Mouse (Mus musculus): ENCODE measurements around the gene 1810010D01Rik. TPM values are rescaled to one million over a fixed set of nuclear protein-coding genes. Genes with fewer than 3 reads are reported as not detected.

1810010D01Rik gene
- polyA plus RNA-seq (2015; fragmentation: Nextera tagmentation; extraction: Ambion mirVana), result 0.44 and 0.84 TPM in 2 replicates

DNA sequence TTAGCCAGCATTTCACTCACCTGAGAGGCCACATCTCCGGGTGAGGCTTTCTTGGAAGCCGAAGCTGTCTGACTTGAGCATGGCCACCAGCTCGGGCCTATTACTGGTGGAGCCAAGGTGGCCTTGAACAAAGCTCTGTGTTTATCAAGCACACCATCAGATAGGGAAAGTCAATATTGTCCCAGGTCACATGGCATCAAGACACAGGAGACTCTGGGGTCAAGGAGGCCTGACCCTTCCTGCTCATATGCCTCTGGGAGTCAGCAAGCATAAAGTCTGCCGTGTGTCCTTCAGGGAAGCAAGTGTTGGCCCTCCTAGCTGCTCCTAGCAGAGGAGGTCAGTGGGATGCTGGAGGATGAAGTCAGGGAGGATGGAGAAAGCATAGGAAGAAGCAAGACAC, at the start of gene 1810010D01Rik:
Gene 1810010D01Rik (minus strand): TSS at position 114 of the 400 bp plus-strand sequence.
- Histone ChIP-seq H3K36me3 (no peaks in the 10 kb centered on the region), H3K9ac (0 out of 2 replicates have a peak within 1 kb of the TSS, but pooled peaks have one; percentile 76), H3K4me1 (peaks cover 42% of the 10 kb centered on the region), H3K9me3 (no peaks in the 10 kb centered on the region), H3K4me2 (no peak within 1 kb of the TSS), H3K4me3 (no peak within 1 kb of the TSS), H3K27me3 (no peaks in the 10 kb centered on the region), H3K27ac (peak within 1 kb of the TSS; percentile 90)
- 79% methylated on average over 4 of the region's 4 CpGs for WGBS
- ATAC-seq (ENCODE audit: insufficient number of reproducible peaks, insufficient read depth, low FRiP score, low TSS enrichment, low read depth), result no peak

DNA sequence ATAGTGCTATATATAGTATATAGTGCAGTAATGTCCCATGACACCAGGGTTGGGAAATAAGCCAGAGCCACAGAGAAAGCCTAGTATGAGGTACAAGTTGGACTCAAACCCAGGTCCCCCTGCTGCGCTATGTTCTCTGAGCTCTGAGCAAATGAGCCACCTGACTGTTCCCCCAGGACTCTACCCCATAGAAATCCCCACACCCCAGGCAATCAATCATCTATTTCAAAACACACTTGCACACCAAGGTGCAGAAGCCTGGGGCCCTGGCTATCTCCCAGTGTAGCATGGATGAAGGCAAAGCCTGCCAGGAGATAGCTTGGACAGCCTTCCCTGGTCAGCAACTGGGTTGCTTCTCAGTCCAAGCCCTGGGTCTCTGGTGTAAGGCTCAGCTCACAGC, 48.2 kb upstream of the 1810010D01Rik start:
- 100% methylated on average over 1 of the region's 1 CpGs for WGBS
- no peaks in the 10 kb centered on the region for H3K27me3 ChIP-seq
- no peak overlapping the region for H3K27ac ChIP-seq
- H3K4me2 ChIP-seq, result no peak overlapping the region
- H3K36me3 ChIP-seq, result peaks cover 61% of the 10 kb centered on the region
- H3K9me3 ChIP-seq, result no peaks in the 10 kb centered on the region
- H3K9ac ChIP-seq, result no peak overlapping the region
- no peak overlapping the region for H3K4me3 ChIP-seq
- H3K4me1 ChIP-seq, result peaks cover 6% of the 10 kb centered on the region; the same call in 1 of the 2 replicates
- no peak for ATAC-seq (ENCODE audit: insufficient number of reproducible peaks, insufficient read depth, low FRiP score, low TSS enrichment, low read depth)

DNA sequence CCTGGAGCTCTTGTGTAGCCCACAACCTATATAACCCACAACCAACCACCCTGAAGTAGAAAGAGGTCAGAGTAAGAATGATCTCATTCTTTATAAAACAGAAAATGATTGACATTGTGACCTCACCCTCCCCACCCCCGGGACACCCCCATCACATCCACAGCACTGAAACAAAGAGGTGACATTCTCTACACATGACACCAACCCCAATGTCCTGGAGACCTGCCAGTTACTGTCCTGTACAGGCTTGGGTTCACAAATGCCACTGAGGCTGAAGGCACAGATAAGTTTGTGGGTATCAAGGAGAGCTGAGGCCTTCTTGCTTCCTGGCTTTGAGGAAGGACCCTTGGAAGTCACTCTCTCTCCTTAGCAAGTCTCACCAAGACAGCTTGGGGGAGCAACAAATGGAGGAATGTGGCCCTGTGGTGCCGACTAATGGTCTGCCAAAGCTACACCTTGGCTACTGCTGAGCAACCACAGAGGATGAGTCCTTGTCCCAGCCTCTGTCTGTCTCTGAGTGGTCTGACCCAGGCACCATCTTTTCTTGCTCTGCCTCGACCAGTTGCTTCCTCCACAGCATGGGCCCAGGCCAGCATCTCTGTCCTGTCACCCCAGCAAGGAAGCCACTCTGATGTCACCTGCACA, 46.2 kb upstream of the 1810010D01Rik start:
- Histone ChIP-seq H3K4me1 (peaks cover 12% of the 10 kb centered on the region), H3K36me3 (peaks cover 46% of the 10 kb centered on the region), H3K27me3 (no peaks in the 10 kb centered on the region), H3K4me3 (no peak overlapping the region), H3K9ac (no peak overlapping the region), H3K4me2 (no peak overlapping the region), H3K27ac (no peak overlapping the region), H3K9me3 (no peaks in the 10 kb centered on the region)
- 67% methylated on average over 3 of the region's 3 CpGs for WGBS
- no peak for ATAC-seq (ENCODE audit: insufficient number of reproducible peaks, insufficient read depth, low FRiP score, low TSS enrichment, low read depth)

DNA sequence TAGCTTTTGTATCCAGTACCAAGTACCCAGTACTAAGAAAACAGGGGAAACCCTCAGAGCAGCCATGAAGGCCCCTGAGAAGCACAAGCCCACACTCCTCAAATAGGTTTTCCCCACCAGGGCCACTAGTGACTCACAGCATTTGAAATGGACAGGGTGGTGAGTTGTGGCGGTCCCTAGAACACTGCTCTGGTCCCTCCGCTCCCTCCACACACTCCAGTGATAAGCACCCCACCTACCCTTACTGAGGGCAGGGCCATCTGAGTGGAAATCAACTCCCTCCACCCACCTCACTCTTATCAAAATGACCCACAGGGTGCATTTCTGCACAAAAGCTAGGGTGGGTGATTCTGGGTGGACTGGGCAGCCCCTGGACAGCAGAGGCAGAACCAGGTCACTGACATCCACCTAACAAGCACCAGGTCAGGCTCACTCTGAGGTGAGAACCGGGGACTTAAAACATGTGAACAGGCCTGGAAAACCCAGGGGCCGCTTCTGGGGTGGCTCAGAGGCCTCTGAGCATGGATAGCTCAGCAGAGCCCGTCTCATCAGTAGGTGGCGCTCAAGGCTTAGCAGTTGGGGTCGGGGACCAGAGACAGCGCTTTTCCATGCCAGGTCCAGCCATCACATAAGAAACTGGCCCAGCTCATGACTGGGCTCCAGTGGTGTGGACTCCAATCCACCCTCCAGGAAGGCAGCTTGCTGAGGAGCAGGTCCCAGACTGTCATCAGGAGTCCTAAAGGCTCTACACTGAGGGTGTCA, 45.0 kb upstream of the 1810010D01Rik start:
- H3K27ac ChIP-seq, result no peak overlapping the region
- H3K27me3 ChIP-seq, result no peaks in the 10 kb centered on the region
- peaks cover 12% of the 10 kb centered on the region for H3K4me1 ChIP-seq
- ATAC-seq (ENCODE audit: insufficient number of reproducible peaks, insufficient read depth, low FRiP score, low TSS enrichment, low read depth), result no peak
- H3K4me2 ChIP-seq, result no peak overlapping the region
- H3K36me3 ChIP-seq, result peaks cover 38% of the 10 kb centered on the region
- 0 out of 2 replicates have a peak overlapping the region, but pooled peaks have one; percentile 22 for H3K9ac ChIP-seq
- no peaks in the 10 kb centered on the region for H3K9me3 ChIP-seq
- no peak overlapping the region for H3K4me3 ChIP-seq
- WGBS, result 26% methylated on average over 8 of the region's 8 CpGs

DNA sequence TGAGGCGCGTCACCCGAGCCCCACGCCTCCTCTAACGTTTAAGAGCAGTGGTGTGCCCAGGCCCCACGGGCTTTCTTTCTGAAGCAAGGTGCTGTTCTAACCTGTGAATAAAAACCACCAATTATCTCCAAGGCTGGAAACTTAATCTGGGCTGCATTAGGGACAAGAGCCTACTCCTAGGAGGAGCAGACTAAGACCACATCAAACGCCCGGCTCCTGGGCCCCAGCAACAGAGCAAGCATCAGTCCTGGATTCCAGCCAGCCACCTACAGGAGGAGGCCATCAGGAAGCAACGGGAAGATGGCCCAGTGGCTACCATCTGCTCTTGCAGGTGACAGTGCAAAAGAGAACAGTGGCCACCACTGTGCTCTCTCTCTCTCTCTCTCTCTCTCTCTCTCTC, 42.3 kb upstream of the 1810010D01Rik start:
- Histone ChIP-seq H3K9me3 (no peaks in the 10 kb centered on the region), H3K36me3 (peaks cover 14% of the 10 kb centered on the region), H3K4me1 (peaks cover 12% of the 10 kb centered on the region), H3K27ac (no peak overlapping the region), H3K9ac (0 out of 2 replicates have a peak overlapping the region, but pooled peaks have one; percentile 27), H3K4me2 (no peak overlapping the region), H3K4me3 (no peak overlapping the region), H3K27me3 (no peaks in the 10 kb centered on the region)
- 50% methylated on average over 9 of the region's 9 CpGs for WGBS
- 0 out of 2 replicates have a peak, but pooled peaks have one; percentile 21 for ATAC-seq (ENCODE audit: insufficient number of reproducible peaks, insufficient read depth, low FRiP score, low TSS enrichment, low read depth)

DNA sequence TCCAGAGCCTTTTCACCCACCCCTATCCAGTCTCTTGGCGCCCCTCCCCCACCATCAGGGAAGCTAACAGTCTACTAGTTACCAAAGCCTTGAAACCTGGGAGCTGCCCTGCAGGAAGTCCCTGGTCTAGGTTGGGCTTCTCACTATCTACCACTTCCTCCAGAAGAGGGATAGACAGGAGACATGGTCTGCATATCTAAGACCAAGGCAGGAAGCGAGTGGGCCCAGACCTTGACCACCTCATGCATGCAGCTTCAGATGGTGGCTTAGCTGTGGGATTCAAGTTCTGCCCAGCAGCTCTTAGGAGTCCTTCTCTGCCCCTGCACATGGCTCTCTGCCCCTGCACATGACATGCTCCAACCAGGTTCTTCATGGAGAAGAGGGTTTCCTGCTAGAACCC, 41.0 kb upstream of the 1810010D01Rik start:
- Histone ChIP-seq H3K4me1 (peaks cover 12% of the 10 kb centered on the region), H3K4me3 (no peak overlapping the region), H3K36me3 (0 out of 2 replicates have a peak, but pooled peaks cover under 1% of the 10 kb centered on the region), H3K9ac (no peak overlapping the region), H3K27me3 (no peaks in the 10 kb centered on the region), H3K4me2 (no peak overlapping the region), H3K9me3 (no peaks in the 10 kb centered on the region), H3K27ac (no peak overlapping the region)
- ATAC-seq (ENCODE audit: insufficient number of reproducible peaks, insufficient read depth, low FRiP score, low TSS enrichment, low read depth), result no peak
- 92% methylated on average over 2 of the region's 2 CpGs for WGBS

DNA sequence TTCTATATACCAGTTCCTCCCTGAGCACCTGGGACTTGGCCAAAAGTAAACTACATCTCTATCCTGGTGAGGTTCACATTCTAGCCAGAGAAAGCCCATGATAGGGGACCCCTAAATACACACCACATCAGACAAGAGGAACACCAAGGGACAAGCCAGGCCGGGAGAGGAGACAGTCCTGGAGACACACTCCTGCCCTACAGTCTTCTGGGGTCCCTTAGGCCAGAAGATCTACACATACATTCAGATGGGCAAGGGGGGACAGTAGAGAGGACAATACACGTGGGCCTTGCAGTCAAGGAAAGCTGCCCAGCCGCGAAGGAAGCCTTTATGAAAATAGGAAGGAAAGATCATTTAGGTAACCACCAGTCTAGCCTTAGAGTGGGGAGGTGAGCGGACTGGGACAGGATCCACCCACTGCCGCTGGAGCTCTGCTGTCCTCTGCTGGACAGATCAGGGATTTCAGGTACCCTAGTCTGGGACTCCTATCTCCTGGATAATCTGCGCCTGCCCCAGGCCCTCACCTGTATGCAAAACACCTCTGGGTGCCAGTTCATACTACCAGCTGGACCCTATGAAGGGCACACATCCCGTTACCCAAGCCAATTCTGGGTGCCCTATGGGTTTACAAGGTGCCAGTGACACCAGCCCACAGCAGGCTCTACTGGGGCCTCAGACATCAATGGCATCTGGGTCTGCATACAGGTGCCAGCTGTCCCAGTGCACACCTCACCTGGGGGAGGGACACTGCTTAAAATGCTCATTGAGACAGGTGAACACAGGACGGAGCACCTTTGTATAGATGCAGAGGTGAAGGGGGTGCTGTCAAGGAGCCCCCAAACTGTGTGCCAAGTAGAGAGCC, 35.2 kb upstream of the 1810010D01Rik start:
- H3K4me1 ChIP-seq, result peaks cover 8% of the 10 kb centered on the region; the same call in 1 of the 2 replicates
- no peak for ATAC-seq (ENCODE audit: insufficient number of reproducible peaks, insufficient read depth, low FRiP score, low TSS enrichment, low read depth)
- 9% methylated on average over 9 of the region's 9 CpGs for WGBS
- H3K36me3 ChIP-seq, result no peaks in the 10 kb centered on the region
- 0 out of 2 replicates have a peak overlapping the region, but pooled peaks have one; percentile 32 for H3K9ac ChIP-seq
- no peak overlapping the region for H3K4me3 ChIP-seq
- no peaks in the 10 kb centered on the region for H3K27me3 ChIP-seq
- no peak overlapping the region for H3K27ac ChIP-seq
- H3K9me3 ChIP-seq, result no peaks in the 10 kb centered on the region
- no peak overlapping the region for H3K4me2 ChIP-seq

DNA sequence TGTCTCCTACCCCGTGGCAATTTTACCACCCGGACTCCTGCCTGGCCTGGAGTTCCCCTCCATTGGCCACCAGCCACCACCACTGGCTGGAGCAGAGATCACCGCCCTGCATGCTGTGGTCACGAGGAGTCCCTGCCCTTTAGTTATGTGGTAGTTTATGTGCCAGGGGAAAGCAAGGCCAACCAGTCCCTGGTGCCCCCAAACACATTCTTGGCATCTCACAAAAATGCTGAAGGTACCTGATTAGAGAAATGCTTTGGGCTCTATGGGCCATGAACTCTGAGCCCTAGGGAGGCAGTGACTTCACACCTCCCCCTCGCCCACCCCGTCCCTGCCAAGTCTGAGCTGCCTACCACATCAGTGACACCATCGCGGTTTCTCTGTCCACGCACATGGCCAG, 34.1 kb upstream of the 1810010D01Rik start:
- no peak overlapping the region for H3K4me2 ChIP-seq
- H3K36me3 ChIP-seq, result no peaks in the 10 kb centered on the region
- no peak overlapping the region for H3K27ac ChIP-seq
- H3K4me1 ChIP-seq, result peaks cover 8% of the 10 kb centered on the region; the same call in 1 of the 2 replicates
- no peak overlapping the region for H3K4me3 ChIP-seq
- no peaks in the 10 kb centered on the region for H3K27me3 ChIP-seq
- no peak for ATAC-seq (ENCODE audit: insufficient number of reproducible peaks, insufficient read depth, low FRiP score, low TSS enrichment, low read depth)
- no peaks in the 10 kb centered on the region for H3K9me3 ChIP-seq
- 75% methylated on average over 9 of the region's 9 CpGs for WGBS
- H3K9ac ChIP-seq, result no peak overlapping the region

DNA sequence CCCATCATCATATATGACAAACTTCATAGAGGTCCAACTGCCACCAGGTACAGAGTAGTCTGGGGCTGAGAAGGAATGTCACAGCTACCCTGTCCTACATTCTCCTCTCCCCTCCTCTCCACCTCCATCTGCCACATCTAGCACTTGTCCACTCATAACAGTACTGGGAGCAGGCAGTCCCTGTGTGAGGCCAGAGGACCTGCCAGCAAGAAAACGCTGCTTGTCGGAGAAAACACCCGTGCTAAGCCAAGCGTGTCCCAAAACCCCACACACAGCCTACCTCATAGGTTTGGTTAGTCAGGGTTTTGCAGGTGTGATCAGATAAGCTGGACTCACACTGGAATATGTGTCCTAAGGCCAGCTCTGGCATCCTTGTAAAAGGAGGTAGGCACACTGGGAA, 33.0 kb upstream of the 1810010D01Rik start:
- Histone ChIP-seq H3K27me3 (no peaks in the 10 kb centered on the region), H3K4me2 (no peak overlapping the region), H3K9me3 (no peaks in the 10 kb centered on the region), H3K36me3 (no peaks in the 10 kb centered on the region), H3K27ac (no peak overlapping the region), H3K4me1 (peaks cover 8% of the 10 kb centered on the region; the same call in 1 of the 2 replicates), H3K4me3 (no peak overlapping the region), H3K9ac (0 out of 2 replicates have a peak overlapping the region, but pooled peaks have one; percentile 2)
- ATAC-seq (ENCODE audit: insufficient number of reproducible peaks, insufficient read depth, low FRiP score, low TSS enrichment, low read depth), result no peak
- 85% methylated on average over 4 of the region's 4 CpGs for WGBS

DNA sequence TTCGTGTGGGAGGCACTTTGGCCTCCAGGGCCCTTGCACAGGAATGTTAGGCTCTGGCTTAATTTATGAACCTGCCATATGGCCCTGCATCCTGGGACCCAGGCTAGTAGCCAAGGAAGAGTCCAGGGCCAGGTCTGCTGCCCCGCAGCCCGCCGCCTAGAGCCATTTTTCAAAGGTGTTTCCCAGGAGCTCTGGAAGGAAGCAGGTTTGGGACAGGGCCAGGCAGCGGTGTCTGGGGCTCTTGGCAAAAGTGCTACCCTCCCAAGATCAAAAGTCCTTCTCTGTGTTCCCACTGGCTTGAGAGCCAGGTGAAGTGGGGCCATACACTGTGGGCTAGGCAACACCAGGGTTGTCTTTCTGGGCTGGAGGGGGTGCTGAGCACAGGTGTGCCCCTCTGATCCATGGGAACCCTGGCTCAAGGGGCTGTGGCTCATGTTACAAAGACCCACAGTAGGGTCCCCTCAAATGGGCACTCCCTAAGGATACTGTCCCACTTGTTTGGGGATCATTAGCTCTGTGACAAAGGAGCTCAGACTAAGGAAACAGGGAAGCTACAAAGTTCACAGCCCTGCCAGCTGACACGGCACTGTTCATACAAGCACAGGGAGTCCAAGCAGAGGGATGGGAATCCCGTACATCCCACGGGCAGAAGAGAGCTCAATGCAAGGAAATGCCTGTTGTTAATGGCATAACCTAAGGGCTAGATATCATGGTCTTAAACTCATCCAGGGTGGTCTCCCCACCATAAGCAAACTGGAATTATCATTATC, 32.0 kb upstream of the 1810010D01Rik start:
- 81% methylated on average over 8 of the region's 8 CpGs for WGBS

More for the DNA sequence above, 32.0 kb upstream of the 1810010D01Rik start:
- no peak overlapping the region for H3K4me3 ChIP-seq
- peaks cover 8% of the 10 kb centered on the region; the same call in 1 of the 2 replicates for H3K4me1 ChIP-seq
- H3K4me2 ChIP-seq, result no peak overlapping the region
- no peak for ATAC-seq (ENCODE audit: insufficient number of reproducible peaks, insufficient read depth, low FRiP score, low TSS enrichment, low read depth)
- H3K36me3 ChIP-seq, result no peaks in the 10 kb centered on the region
- H3K27me3 ChIP-seq, result no peaks in the 10 kb centered on the region
- H3K27ac ChIP-seq, result no peak overlapping the region
- no peaks in the 10 kb centered on the region for H3K9me3 ChIP-seq
- H3K9ac ChIP-seq, result no peak overlapping the region
